Mouse (Mus musculus) kidney, postnatal 36 days (tissue): ENCODE measurements around the gene Nsun7.

ENCODE experiments used
- DNase-seq, 2 experiments: peaks; one replicate each; pipeline ENCODE4 v3.0.0; 2021 to 2022; ENCODE audit warnings: mixed read lengths in 2 of 2

Gene Nsun7

DNA sequence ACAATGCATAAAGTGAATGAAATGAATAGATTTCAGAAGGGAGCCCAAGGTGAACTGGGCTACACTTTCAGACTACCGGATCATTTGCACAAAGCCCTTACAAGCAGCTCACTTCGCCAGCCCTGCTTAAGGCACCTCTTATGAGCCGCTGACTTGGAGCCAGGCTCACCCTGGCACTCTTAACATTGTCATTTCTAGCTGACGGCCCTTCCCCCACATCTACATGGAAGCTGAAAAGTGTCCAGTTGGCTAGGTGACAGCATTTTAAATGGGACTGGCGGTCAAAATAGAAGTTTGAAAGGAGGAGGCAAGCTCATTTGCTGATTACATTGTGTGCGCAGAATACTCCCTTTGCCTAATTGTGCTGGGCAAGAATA lies 78.3 kb downstream of the Nsun7 start:
- DNase-seq, result peak; percentile 78 to 83

DNA sequence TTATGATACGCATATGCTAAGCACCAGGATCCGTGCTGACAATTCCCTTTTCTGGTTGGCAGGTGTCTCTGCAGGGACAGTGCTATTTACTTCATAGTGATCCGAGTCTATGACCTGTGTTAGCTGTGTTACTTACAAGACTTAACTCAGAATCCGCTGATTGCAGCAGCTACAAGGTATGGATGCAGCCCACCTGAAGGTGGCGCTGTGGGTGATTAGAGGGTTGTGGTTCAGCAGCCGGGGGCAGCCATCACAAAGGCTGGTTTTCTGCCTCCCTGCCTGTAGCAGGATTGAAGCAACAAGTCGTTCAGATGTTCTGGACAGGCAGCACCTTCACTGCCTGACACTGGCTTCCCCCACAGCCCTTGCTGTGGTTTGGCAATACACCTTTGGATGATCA lies 78.9 kb downstream of the Nsun7 start:
- peak in 1 of 2 experiments; percentile 67 for DNase-seq

DNA sequence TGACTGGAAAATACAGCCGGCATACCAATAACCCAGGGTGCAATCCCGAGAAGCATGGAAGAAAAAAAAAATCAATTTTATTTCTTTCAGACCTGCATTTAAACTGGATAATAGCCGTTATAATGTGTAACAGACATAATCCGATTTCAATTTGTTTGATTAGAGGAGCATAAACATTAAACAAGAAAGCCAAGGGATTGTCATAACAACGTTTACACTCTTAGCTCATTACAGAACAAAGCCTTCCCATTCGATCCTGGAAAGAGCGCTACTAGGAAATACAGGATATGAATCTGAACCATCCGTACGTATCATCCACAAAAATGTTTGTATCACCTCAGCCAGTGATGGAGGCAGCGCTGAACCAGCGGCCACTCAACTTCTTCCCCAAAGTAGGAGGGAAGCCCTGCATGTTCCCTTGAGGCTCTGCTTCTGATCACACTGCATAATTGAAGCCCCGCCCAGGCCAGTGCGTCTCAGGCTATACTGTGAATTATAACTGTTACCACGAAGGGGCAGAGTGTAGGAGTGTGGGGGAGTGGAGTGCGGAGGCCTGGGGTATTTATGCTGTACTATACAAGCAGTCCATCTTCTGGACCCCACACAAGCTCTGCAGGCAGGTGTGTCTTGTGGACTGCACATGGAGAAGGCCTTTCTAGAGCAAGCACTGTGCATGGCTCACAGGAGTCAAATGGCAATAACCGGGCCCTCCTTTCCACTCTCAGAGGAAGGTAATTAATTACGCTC lies 80.8 kb downstream of the Nsun7 start:
- DNase-seq, result no peak

GRCm38 (mm10) chr5:66341848-66342247 lies 82.2 kb downstream of the Nsun7 start:
- no peak for DNase-seq

DNA sequence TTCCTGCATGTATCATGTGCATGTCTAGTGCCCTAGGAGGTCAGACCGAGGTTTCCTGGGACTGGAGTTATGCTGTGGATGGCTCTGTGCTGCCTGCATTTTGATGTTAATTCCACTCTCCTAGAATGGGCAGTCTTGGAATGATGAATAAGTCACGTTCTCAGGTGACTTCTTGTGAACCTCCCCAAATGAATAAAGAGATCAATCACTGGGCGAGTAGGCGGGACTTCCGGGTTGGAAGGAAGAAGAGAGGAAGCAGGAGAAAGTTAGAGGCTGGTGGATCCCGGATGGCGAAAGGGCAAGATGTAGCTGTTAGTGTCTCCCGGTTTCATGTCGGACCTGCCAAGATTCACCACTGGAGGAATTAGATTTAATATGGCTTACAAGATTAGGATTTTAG lies 82.6 kb downstream of the Nsun7 start:
- no peak for DNase-seq

GRCm38 (mm10) chr5:66344182-66344581 lies 84.5 kb downstream of the Nsun7 start:
- DNase-seq, result no peak

DNA sequence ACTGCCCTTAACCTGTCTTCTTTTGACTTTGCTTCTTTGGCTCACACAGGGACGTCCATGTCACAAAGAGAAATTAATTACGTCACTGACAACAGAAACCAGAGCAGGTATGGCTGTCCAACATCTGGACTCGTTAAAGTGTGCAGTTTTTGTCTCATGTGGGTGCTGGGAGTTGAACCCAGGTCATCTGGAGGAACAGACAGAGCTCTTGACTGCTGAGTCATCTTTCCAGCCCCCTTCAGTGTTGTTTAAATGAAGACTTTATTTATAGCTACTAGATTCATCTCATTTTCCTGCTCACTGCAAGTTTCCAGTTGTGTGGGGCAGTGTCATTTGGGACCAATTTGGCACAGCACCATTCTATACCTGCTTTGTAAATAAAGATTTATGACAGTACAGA lies 85.4 kb downstream of the Nsun7 start:
- no peak for DNase-seq

GRCm38 (mm10) chr5:66346756-66347155 lies 87.1 kb downstream of the Nsun7 start:
- DNase-seq, result peak; percentile 54 to 71
